Mouse (Mus musculus): ENCODE measurements around the gene Clcnka. TPM values are rescaled to one million over a fixed set of nuclear protein-coding genes. Genes with fewer than 3 reads are reported as not detected.

The Clcnka gene
- polyA plus RNA-seq (2016; fragmentation: Nextera tagmentation; extraction: Ambion mirVana) = not detected in 2 replicates

DNA sequence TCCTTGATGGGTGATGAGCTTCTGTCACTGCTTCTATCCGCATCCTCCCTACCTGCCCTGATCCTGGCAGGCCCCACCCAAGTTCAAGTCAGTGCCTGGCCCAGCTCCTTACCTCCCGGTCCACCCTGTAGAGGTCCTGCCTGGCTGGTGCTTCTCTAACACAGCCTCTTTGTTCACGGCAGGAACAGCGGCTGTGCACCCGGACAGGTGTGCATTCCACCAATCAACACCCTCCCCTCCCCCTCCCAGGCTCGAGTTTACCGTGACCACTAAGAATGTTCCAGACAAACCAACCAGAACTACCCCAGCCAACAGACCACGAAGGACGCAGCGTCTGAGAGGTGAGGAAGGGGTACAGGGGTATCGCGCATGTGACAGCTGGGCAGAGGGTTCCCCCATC is at the start of gene Clcnka:
Clcnka (minus strand) TSS at position 180 of the 400 bp plus-strand sequence.
- no peak within 1 kb of the TSS for H3K9ac ChIP-seq
- no peak within 1 kb of the TSS for H3K27ac ChIP-seq
- no peak for ATAC-seq (ENCODE audit: low FRiP score, low read depth)
- no peaks in the 10 kb centered on the region for H3K9me3 ChIP-seq
- H3K4me2 ChIP-seq (replicated peaks) = no peak within 1 kb of the TSS
- H3K4me1 ChIP-seq = no peaks in the 10 kb centered on the region
- H3K27me3 ChIP-seq (replicated peaks) = peaks cover 22% of the 10 kb centered on the region
- H3K4me3 ChIP-seq = no peak within 1 kb of the TSS
- no peaks in the 10 kb centered on the region for H3K36me3 ChIP-seq
- WGBS = 73% methylated on average over 12 of the region's 12 CpGs

- H3K4me2 ChIP-seq (replicated peaks) = peak overlapping the region; percentile 83
- H3K9me3 ChIP-seq = no peaks in the 10 kb centered on the region
- no peak overlapping the region for H3K27ac ChIP-seq
- no peaks in the 10 kb centered on the region for H3K27me3 ChIP-seq (replicated peaks)
- H3K4me1 ChIP-seq = peaks cover 12% of the 10 kb centered on the region
- H3K36me3 ChIP-seq = peaks cover 41% of the 10 kb centered on the region
- WGBS = 69% methylated on average over 7 of the region's 7 CpGs
- ATAC-seq (ENCODE audit: low FRiP score, low read depth) = no peak
- no peak overlapping the region for H3K9ac ChIP-seq
- H3K4me3 ChIP-seq = no peak overlapping the region
Measured at GRCm38 (mm10) chr4:141446211-141446610, 47.7 kb upstream of the Clcnka start.

DNA sequence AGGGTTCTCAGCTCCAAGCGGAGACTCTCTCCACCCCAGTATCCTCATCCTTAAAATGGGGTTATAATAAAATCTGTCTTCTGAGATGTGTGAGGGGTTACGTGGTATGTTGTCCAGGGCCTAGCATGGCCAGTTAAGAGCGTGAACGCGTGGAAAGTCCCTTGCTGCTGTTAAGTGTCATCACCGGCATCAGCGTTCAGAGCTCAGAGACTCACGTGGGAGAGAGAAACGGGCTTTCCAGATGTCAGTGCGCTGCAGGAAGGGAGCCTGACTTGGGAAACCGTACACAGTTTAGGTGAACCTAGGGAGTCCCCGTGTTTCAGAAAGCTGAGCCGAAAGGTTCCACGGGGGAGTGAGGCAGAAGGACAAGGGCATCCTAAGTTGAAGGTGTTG is 46.8 kb upstream of the Clcnka start:
- H3K36me3 ChIP-seq = peaks cover 35% of the 10 kb centered on the region
- H3K27me3 ChIP-seq (replicated peaks) = no peaks in the 10 kb centered on the region
- 18% methylated on average over 14 of the region's 14 CpGs for WGBS
- H3K9me3 ChIP-seq = no peaks in the 10 kb centered on the region
- peak overlapping the region; percentile 97 for H3K4me3 ChIP-seq
- H3K4me1 ChIP-seq = peaks cover 12% of the 10 kb centered on the region
- peak overlapping the region; percentile 98 for H3K9ac ChIP-seq
- ATAC-seq (ENCODE audit: low FRiP score, low read depth) = no peak
- H3K27ac ChIP-seq = no peak overlapping the region
- peak overlapping the region; percentile 83 for H3K4me2 ChIP-seq (replicated peaks)

- Histone ChIP-seq H3K9ac (peak within 1 kb of the TSS; percentile 98), H3K4me3 (peak within 1 kb of the TSS; percentile 97), H3K27me3 (replicated peaks) (no peaks in the 10 kb centered on the region), H3K27ac (peak within 1 kb of the TSS; percentile 54; the same call in 1 of the 2 replicates), H3K4me2 (replicated peaks) (peak within 1 kb of the TSS; percentile 83), H3K4me1 (peaks cover 12% of the 10 kb centered on the region), H3K36me3 (peaks cover 31% of the 10 kb centered on the region), H3K9me3 (no peaks in the 10 kb centered on the region)
- under 1% methylated on average over 83 of the region's 102 CpGs for WGBS
- ATAC-seq (ENCODE audit: low FRiP score, low read depth) = peak; percentile 94
Measured at GRCm38 (mm10) chr4:141444451-141445327, 46.2 kb upstream of the Clcnka start, which contains the start of gene Zbtb17. Zbtb17 (plus strand) TSS chr4:141444654.

DNA sequence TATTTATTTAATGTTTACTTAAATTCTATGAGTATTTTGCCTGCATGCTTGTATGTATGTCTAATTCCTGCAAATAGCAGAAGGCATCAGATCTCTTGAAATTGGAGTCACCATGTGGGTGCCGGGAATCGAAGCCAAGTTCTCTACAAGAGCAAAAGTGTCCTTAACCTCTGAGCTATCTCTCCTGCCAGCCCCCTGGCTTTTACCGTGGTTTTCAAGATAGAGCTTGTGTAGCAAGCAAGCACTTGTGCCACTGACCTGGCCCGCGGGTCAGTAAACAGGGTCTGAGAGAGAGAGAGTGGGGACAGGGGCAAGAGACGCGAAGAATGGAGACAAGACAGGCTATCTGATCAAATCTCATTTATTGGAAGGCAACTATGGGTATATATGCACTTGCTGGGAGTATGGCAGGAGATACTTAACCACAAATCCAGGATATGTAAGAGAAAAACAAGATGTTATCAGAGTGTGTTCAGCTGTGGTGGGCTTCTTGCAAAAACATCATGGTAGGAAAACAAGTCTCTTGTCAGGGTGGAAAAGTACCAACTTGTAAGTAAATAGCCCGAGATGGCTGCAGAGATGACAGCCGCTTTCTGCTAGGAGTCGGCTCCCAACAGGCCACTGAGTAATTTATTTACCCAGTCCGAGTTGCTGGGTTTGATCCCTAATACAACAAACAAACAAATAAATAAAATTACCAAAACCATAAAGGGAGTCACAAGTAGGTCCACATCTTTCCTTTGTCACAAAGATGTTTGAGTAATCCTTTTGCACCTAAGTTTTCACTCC is 45.3 kb upstream of the Clcnka start:
- Histone ChIP-seq H3K9ac (peak overlapping the region; percentile 98; the same call in 1 of the 2 replicates), H3K27ac (no peak overlapping the region), H3K27me3 (replicated peaks) (no peaks in the 10 kb centered on the region), H3K9me3 (no peaks in the 10 kb centered on the region), H3K4me2 (replicated peaks) (peak overlapping the region; percentile 83), H3K4me1 (peaks cover 12% of the 10 kb centered on the region), H3K4me3 (peak overlapping the region; percentile 97), H3K36me3 (peaks cover 23% of the 10 kb centered on the region)
- 48% methylated on average over 11 of the region's 11 CpGs for WGBS
- no peak for ATAC-seq (ENCODE audit: low FRiP score, low read depth)

- Histone ChIP-seq H3K9me3 (no peaks in the 10 kb centered on the region), H3K27me3 (replicated peaks) (no peaks in the 10 kb centered on the region)
- no peak for ATAC-seq (ENCODE audit: low FRiP score, low read depth)
Measured at GRCm38 (mm10) chr4:141440877-141441276, 42.4 kb upstream of the Clcnka start.

GRCm38 (mm10) chr4:141439083-141439803 is 40.7 kb upstream of the Clcnka start:
- H3K4me3 ChIP-seq = no peak overlapping the region
- H3K27ac ChIP-seq = no peak overlapping the region
- no peaks in the 10 kb centered on the region for H3K27me3 ChIP-seq (replicated peaks)
- no peak overlapping the region for H3K9ac ChIP-seq
- no peaks in the 10 kb centered on the region for H3K36me3 ChIP-seq
- WGBS = 79% methylated on average over 12 of the region's 12 CpGs
- no peak for ATAC-seq (ENCODE audit: low FRiP score, low read depth)
- no peaks in the 10 kb centered on the region for H3K9me3 ChIP-seq
- H3K4me1 ChIP-seq = no peaks in the 10 kb centered on the region
- no peak overlapping the region for H3K4me2 ChIP-seq (replicated peaks)

More at GRCm38 (mm10) chr4:141440877-141441276, 42.4 kb upstream of the Clcnka start:
- H3K36me3 ChIP-seq = no peaks in the 10 kb centered on the region
- H3K4me2 ChIP-seq (replicated peaks) = no peak overlapping the region
- H3K9ac ChIP-seq = no peak overlapping the region
- H3K4me3 ChIP-seq = no peak overlapping the region
- H3K27ac ChIP-seq = no peak overlapping the region
- peaks cover 7% of the 10 kb centered on the region for H3K4me1 ChIP-seq

- Histone ChIP-seq H3K9ac (no peak within 1 kb of the TSS), H3K27me3 (replicated peaks) (no peaks in the 10 kb centered on the region), H3K4me1 (no peaks in the 10 kb centered on the region), H3K4me3 (no peak within 1 kb of the TSS), H3K36me3 (no peaks in the 10 kb centered on the region), H3K27ac (no peak within 1 kb of the TSS), H3K4me2 (replicated peaks) (no peak within 1 kb of the TSS), H3K9me3 (no peaks in the 10 kb centered on the region)
- WGBS = 93% methylated on average over 1 of the region's 1 CpGs
- ATAC-seq (ENCODE audit: low FRiP score, low read depth) = no peak
Measured at GRCm38 (mm10) chr4:141435974-141436373, 37.5 kb upstream of the Clcnka start, which contains the start of gene Srarp. Srarp (minus strand) TSS chr4:141436105.

- Histone ChIP-seq H3K4me3 (no peak overlapping the region), H3K9ac (no peak overlapping the region), H3K4me2 (replicated peaks) (no peak overlapping the region), H3K4me1 (no peaks in the 10 kb centered on the region), H3K9me3 (no peaks in the 10 kb centered on the region), H3K36me3 (no peaks in the 10 kb centered on the region), H3K27me3 (replicated peaks) (no peaks in the 10 kb centered on the region), H3K27ac (no peak overlapping the region)
- ATAC-seq (ENCODE audit: low FRiP score, low read depth) = no peak
- WGBS = 83% methylated on average over 18 of the region's 18 CpGs
Measured at GRCm38 (mm10) chr4:141433191-141433590, 34.7 kb upstream of the Clcnka start.

- ATAC-seq (ENCODE audit: low FRiP score, low read depth) = no peak
- 67% methylated on average over 14 of the region's 14 CpGs for WGBS
- Histone ChIP-seq H3K4me2 (replicated peaks) (no peak overlapping the region), H3K4me3 (no peak overlapping the region), H3K27ac (no peak overlapping the region), H3K9me3 (no peaks in the 10 kb centered on the region), H3K27me3 (replicated peaks) (no peaks in the 10 kb centered on the region), H3K36me3 (no peaks in the 10 kb centered on the region), H3K4me1 (no peaks in the 10 kb centered on the region), H3K9ac (no peak overlapping the region)
Measured at GRCm38 (mm10) chr4:141432666-141433065, 34.1 kb upstream of the Clcnka start.

DNA sequence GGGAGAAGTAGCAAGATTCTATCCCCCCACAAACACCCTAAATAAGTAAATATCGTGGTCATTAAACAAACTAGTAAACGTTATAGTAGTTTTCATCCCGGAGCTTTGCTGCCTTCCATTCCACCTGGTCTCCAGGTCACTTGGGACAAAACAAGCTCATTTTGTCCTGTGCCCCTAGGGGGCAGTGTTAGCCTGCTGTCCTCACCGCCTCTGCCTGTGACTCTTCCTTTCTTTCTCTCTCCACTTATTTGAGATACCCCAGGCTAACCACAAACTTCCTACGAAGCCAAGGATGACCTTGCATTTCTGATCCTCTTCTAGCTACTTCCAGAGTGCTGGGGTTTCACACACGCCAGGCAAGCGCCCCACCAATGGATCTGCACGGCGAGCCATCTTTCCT is 32.5 kb upstream of the Clcnka start:
- WGBS = 48% methylated on average over 9 of the region's 9 CpGs
- no peak overlapping the region for H3K4me2 ChIP-seq (replicated peaks)
- H3K27ac ChIP-seq = no peak overlapping the region
- 0 out of 2 replicates have a peak, but pooled peaks cover 8% of the 10 kb centered on the region for H3K27me3 ChIP-seq (replicated peaks)
- H3K4me3 ChIP-seq = no peak overlapping the region
- no peaks in the 10 kb centered on the region for H3K9me3 ChIP-seq
- H3K36me3 ChIP-seq = no peaks in the 10 kb centered on the region
- ATAC-seq (ENCODE audit: low FRiP score, low read depth) = no peak
- H3K4me1 ChIP-seq = peaks cover 2% of the 10 kb centered on the region; the same call in 1 of the 2 replicates
- H3K9ac ChIP-seq = no peak overlapping the region
